Mouse (Mus musculus): ENCODE data around the gene Tmem183a.

DNA sequence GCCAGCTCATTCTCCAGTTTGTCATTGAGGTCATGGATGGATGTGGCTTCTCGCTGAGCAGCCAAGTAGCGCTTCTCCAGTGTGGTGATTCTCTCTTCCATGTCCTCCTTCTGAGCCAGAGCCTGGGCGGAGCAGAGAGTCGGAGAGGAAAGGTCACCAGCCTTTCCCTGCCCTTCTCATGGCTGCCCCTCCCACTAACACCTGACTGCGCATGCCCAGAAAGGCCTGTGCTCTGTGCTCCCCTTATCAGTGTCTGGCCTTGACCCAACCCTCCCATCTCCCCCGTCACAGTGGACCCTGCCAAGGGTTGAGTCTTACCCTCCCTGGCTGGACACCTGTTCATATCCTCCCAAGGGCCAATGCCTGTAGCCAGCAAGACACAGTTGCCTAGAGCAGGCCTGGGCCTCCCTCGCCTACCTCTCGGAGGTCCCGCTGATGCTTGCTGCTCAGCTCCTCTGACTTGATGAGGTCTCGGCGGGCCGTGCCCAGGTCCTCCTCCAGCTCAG, 34.9 kb downstream of the Tmem183a start:
- TF ChIP-seq TAL1 (conservative IDR thresholded peaks at IDR 0.05; ENCODE audit: low read depth, low read length) = no peak
- no peak for TF ChIP-seq POLR2AphosphoS5 (IDR thresholded peaks at IDR 0.05; ENCODE audit: insufficient replicate concordance, low read depth, low read length)
- no peak for TF ChIP-seq CTCF (IDR thresholded peaks at IDR 0.05; ENCODE audit: low read depth, low read length)
- no peak for TF ChIP-seq GATA1 (IDR thresholded peaks at IDR 0.05; ENCODE audit: borderline replicate concordance, low read length)
